Mouse (Mus musculus): Measurements from ENCODE around the gene Man1b1.

- TF ChIP-seq CTCF (IDR thresholded peaks at IDR 0.05; ENCODE audit: low read depth) = no peak
- no peak for TF ChIP-seq EP300 (IDR thresholded peaks at IDR 0.05; ENCODE audit: low read depth)
These were observed 41.4 kb upstream of the Man1b1 start for GRCm38 (mm10) chr2:25290816-25291130.
